Mouse (Mus musculus) brain, embryonic 18.5 days (tissue): ENCODE results near the gene Zfp683.

Experiments
- DNase-seq: peaks from one replicate; pipeline ENCODE4 v3.0.0-alpha.2; 2012; ENCODE audit warnings: low read depth, low spot score

Zfp683 gene

DNA sequence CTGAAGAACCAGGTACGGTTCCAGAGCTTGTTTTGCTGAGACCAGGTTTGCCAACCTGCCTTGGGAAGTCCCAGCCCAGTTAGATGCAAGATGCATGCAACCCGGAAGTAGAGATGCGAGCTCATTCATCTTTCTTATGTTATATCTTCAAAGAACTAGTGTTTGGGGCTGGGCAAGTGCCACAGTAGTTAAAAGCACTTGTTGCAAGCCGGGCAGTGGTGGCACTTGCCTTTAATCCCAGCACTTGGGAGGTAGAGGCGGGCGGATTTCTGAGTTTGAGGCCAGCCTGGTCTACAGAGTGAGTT is 37.5 kb downstream of the Zfp683 start:
- no peak for DNase-seq

DNA sequence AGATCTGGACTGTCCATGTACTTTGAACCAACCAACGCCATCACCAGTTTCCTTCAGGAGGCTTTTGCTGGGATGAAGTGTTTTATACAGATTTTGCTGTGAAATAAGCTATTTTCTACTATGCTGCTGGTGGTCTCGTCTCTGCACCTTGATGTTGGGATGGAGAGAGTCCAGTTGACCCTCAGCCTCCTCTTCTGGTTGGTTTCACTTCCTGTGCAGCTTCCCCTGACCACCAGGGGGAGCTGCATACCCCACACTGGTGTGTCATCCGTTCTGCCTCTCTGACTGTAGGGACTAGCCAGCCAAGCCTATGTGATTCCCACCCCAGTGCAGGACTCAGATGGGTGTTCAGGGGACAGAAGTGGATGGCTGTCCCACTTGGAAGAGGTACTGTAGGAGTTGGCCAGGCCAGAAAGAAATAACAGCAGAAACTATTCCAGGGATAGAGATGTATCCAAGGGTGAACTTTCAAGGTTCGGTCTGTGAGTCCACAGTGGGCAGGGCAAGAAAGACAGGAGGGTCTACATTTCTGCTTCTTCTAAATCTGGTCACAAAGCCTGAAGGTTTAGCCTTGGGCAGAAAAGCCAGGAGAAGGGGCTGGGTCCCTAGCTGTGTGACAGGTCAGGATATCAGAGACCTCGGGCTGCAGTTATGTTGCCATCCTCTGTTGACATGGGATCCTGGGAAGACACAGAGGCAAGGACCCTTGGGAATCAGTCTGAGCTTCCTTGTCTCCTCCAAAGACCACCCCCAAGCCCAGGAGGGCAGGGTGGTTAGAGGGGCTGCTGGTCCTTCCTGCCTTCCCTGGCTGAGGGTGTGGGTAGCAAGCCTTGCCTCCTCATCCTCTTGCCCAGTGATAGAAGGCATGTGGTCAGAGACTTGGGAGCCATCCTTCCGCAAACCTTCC is 39.0 kb downstream of the Zfp683 start:
- no peak for DNase-seq

DNA sequence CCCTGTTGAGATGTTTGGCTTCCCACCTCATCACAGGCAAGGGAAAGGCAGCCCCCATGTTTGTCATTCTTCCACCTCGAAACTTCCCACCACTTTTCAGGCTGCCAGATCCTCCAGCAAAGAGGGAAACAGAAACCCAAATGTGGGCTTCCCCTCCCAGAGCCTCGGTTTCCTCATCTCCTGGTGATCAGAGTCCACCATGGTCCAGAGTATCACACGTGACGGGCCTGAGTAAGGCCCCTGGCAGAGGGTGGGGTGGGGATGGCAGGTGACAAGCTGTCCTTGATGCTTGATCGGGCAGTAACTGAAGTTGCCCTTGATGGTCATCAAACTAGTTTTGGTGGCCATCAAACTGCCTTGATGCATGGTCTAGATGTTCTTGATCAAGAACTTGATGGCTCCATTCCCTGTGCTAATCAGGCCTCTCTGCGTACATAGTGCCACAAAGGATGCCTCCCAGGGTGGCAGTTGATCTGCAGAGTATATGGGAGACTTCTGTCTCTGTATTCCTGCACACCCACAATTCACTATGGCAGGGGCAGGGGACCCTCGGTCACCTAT is 40.4 kb downstream of the Zfp683 start:
- DNase-seq, result no peak

DNA sequence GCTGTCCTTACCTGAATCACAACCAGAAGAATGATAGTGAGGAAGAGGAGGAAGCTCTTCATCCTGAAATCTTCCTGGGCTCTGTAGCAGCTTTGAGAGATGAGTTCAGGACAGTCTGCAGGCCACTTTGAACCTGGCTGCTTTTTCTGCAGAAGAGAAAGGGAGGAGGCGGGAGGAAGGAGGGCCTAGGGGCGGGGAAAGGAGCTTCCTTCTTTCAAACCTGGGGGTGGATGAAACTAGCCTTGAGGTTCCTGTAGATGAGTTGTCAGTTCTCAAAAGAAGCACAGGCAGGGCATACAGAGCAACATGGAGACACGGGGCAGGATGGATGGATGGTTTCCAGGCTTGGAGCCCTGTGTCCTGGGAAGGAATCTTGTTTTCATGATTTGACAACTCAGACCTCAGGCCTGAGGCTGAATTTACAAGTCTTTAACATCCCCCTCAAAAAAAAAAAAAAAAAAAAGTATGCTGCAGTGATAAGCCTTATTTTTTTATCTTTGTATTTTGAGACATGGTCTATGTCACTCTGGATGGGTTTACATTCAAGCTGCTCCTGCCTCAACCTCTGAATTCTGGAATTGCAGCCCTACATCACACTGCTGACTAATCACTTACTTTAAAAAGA is 41.4 kb downstream of the Zfp683 start, which contains the start of gene Cd52:
Gene Cd52, minus strand, starts transcription at position 160 of the 625 bp plus-strand sequence.
- DNase-seq, result no peak

DNA sequence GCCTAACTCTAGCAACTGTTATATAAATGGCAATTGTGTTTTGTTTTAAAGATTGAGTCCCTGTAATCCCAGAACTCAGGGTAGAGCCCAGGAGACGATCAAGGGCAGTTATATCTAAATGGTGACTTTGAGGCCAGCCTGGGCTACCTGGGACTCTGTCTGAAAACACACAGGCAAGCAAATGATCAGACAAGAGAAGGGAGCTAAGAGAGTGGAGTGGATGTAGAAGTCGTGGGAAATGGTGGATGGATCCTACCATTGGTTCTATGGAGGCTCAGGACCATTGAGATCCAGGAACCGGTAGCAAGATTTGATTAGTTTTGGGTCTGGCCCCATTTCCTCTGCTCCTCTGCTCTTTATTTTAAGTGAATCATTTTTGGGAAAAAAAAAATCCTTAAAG is 42.5 kb downstream of the Zfp683 start:
- DNase-seq, result no peak

DNA sequence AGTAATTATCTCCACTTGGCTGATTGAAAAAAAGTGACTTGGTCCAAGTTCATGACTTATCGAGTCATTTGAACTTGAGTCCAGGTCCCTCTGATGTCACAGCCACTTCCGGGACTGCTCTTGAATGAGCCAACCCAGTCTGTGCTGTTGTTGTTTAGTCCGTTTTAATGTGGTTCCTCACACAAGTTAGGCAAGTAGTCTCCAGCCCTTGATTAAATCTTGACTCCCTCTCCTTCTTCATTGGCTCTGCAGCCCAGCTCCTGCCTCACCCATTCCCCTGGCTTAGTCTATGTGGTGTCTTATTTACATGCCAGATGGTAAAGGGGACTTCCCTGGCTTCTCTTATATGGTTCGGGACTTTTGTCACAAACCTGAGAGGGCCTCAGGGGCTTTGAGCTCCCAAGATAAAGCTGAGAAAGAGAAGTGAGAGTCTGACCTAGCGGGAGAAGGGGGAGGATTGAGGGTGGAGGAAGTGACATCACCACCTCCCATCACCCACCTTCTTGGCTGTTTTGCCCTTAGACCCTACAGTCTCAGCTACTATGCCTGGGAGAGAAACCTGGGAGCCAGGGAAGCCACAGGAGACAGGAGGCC is 43.5 kb downstream of the Zfp683 start:
- no peak for DNase-seq

DNA sequence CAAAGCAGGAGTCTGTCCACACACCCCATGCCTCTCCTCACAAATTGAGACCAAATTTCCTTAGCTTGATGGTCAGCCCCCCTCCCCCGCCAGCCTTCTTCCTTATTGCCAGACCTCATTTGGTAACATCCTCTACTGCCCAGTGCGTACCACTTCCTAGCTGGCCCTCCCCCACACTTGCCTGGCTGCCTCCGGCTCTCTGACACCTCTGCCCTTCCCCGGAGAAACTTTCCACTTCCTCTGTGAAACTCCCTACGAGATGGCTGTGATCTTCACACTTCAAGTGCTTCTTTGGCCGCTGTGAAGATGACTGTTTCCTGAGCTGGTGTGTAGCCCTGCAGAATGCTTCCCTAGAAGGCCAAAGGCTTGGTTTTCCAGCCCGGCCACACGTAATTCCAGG is 45.0 kb downstream of the Zfp683 start:
- no peak for DNase-seq

DNA sequence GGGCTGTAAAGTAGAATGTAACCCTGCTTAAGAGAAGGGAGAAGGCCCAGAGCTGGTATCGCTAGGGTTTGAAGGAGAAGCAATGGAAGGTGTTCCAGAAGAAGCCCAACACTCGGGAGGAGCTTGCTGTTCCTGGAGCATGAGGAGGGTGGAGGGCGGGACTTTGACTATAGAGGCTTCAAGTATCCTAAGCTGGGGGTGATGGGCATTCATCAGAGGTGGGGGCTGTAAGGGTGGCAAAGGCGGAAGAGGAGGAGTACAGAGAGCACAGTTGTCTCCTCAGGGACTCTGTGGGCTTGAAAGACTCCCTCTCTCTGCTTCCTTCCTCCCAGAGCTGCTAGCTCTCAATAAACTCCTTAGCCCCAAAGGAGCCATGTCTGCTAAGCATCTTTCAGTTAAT is 46.6 kb downstream of the Zfp683 start:
- DNase-seq, result no peak

DNA sequence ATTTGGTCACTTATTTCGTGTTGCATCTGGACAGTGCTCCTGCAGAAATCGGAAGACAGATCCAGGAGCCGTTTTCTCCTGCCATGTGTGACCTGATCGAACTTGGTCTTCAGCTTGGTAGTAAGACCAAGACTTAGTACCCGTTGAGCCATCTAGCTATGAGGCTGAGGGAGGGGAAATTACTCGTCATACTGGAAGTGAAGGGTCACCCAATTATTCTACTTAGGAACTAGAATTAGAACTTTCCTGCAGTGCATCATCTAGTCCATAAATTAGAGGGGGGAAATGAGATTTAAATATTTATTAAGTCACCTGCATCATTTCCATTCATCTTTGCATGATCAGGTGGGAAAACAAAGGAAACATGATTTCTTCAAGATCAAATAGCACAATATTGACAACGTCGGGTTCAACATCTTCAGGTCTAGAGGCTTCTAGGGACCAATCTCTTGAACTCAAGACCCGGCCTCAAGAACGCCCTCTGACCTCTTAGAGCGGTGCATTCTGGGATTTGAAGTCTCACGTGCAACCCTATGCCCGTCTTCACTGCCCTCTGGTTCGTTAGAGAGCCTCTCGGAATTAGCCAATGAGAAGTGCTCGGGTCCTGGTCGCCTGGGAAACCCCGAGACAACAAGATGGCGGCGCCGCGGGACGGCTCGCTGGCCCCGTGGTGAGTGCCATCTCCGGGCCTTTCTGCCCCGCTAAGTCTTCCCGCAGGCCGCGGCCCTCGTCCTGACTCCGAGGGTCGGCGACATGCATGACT is 48.5 kb downstream of the Zfp683 start, which contains the start of gene Ubxn11:
Gene Ubxn11, plus strand, starts transcription at position 592 of the 763 bp plus-strand sequence.
- DNase-seq, result peak; percentile 85

DNA sequence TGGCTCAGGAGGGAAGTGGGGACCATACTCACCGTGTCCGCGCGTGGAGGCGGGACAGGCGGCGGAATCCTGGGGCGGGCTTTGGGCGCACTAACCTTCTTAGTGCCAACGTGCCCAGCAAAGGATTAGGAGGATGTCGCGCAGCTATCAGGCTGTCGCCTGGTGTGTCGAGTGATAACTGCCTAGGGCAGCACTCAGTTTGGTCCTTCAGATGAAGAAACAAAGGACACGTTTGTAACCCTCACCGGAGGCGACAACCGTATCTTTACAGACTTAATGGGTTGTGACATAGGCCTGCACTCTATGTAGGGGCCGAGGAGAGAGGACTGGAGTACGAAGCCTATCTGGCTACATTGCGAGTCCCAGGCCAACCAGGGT is 49.1 kb downstream of the Zfp683 start:
- DNase-seq, result no peak

DNA sequence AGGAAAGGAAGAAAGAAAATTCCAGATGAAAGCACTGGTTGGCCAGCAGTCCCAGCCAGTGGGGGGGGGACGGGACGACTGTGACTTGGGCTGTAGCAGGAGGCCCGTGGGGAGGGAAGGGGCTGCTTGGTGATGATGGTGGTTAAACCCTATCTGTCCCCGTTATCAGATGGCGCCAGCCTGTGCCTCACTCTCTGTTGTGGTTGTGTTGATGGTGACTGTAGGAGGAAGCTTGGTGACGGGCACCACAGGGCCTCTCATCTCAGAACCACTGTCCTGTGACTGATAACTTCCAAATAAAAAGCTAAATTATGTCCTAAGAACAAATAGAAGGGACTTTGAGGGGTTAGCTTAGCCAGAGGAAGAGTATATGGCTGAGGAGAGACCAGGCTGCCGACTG is 52.5 kb downstream of the Zfp683 start:
- no peak for DNase-seq

DNA sequence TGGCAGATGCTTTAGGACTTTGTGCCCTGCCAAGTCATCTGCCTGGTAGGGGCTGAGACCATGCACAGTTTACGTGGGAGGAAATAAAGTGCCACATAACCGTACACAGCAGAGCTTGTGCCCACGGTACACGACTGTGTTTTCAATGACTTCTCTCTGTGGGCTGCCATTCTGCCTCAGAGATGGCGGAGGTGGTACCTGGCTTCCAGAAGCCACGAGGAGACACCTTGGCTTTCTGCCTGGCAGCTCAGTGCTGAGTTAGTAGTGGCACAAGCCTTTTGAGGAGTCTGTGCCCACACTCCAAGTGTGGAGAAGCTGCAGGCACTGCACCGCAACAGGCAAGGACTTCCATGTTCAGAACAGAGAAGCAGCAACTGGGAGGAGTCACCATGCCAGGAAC is 54.1 kb downstream of the Zfp683 start:
- DNase-seq, result no peak

DNA sequence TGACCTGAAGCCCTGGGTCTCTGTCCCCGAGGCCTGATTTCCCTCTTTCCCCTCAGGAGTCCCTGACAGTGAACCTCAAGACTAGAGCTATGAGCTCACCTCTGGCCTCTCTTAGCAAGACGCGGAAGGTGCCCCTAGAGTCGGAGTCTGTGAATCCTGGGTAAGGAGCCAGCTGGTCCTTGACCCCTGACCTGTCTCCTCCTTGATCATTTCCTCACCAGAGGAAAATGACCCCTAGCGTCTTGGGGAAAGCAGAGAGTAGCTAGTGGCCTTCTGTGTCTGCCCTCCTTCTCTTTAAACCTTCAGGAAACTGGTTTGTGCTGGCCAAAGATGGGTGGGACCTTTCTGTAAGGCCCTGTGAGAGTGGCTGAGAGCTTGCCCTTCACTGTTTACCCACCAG is 54.6 kb downstream of the Zfp683 start:
- DNase-seq, result no peak
